8 mouse cellular contexts compared by ENCODE assay signal in genomic region chr6:128133679-128134191, GRCm38 (mm10). TPM values are rescaled to one million over a fixed set of nuclear protein-coding genes. Genes with fewer than 3 reads are reported as not detected.
A peak's percentile ranks its signal among the peaks of the same experiment; 100 is the strongest.
DNase-seq lines count a peak whose midpoint lies in the region; ATAC-seq and TF ChIP-seq lines count a peak whose summit lies in the region.

No protein-coding gene starts in this region.

- H3K4me3 ChIP-seq in testis, adult 2 months (ENCODE audit: control insufficient read depth, low read depth, low read length) = no peak overlapping the region
- H3K4me3 ChIP-seq in heart, postnatal 0 days (ENCODE audit: low read depth, low read length) = no peak overlapping the region
- no peak overlapping the region for H3K4me3 ChIP-seq in limb, embryonic 12.5 days (replicated peaks)

- TF ChIP-seq POLR2A in testis, adult 2 months (IDR thresholded peaks at IDR 0.05; ENCODE audit: control insufficient read depth, low read depth, low read length) = no peak

- H3K27ac ChIP-seq in testis, adult 2 months (ENCODE audit: control insufficient read depth, insufficient read depth, low read depth, low read length) = peak overlapping the region; percentile 19; the same call in 1 of the 2 replicates
- peak overlapping the region; percentile 69 for H3K27ac ChIP-seq in heart, postnatal 0 days (ENCODE audit: low read depth)
- H3K27ac ChIP-seq in limb, embryonic 12.5 days = peak overlapping the region; percentile 78

- peak; percentile 22; the same call in 1 of the 2 replicates for ATAC-seq in heart, postnatal 0 days (ENCODE audit: insufficient read depth, low read depth)
- ATAC-seq in limb, embryonic 12.5 days (ENCODE audit: insufficient number of reproducible peaks, insufficient read depth, low FRiP score, low TSS enrichment, low read depth) = no peak

- no peak for DNase-seq in testis, postnatal 14 days (ENCODE audit: low spot score)
- no peak for DNase-seq in heart, postnatal 0 days (ENCODE audit: low spot score)
- no peak for DNase-seq in right cerebral cortex, adult 18-20 months
- no peak for DNase-seq in urinary bladder, adult 2 months (ENCODE audit: low spot score)
- no peak for DNase-seq in natural killer cell, adult 2 months (ENCODE audit: low spot score in 2 of 2)
- no peak for DNase-seq in ovary, adult 18-20 months (ENCODE audit: low spot score)

- H3K27me3 ChIP-seq in testis, adult 2 months (ENCODE audit: control insufficient read depth, insufficient read depth, low read length) = no peaks in the 10 kb centered on the region
- H3K27me3 ChIP-seq in heart, postnatal 0 days (ENCODE audit: control insufficient read depth, insufficient read depth, low read length) = no peaks in the 10 kb centered on the region
- H3K27me3 ChIP-seq in limb, embryonic 12.5 days = no peaks in the 10 kb centered on the region

- TF ChIP-seq EP300 in heart, postnatal 0 days (IDR thresholded peaks at IDR 0.05; ENCODE audit: low read depth) = no peak

- TF ChIP-seq CTCF in testis, adult 2 months (IDR thresholded peaks at IDR 0.05; ENCODE audit: control insufficient read depth, insufficient read depth, insufficient replicate concordance, low read depth, low read length) = no peak
- TF ChIP-seq CTCF in heart, postnatal 0 days (IDR thresholded peaks at IDR 0.05; ENCODE audit: low read depth) = no peak

- H3K9ac ChIP-seq in heart, postnatal 0 days (replicated peaks; ENCODE audit: low read depth, low read length) = no peak overlapping the region
- no peak overlapping the region; the same call in 1 of the 2 replicates for H3K9ac ChIP-seq in limb, embryonic 12.5 days (replicated peaks)

- H3K4me2 ChIP-seq in heart, postnatal 0 days (ENCODE audit: low read depth, low read length) = no peak overlapping the region
- H3K4me2 ChIP-seq in limb, embryonic 12.5 days = no peak overlapping the region

- 50% methylated on average over 10 of the region's 10 CpGs for WGBS in heart, postnatal 0 days
- WGBS in limb, embryonic 12.5 days = 70% methylated on average over 10 of the region's 10 CpGs

- H3K9me3 ChIP-seq in heart, postnatal 0 days (replicated peaks; ENCODE audit: control insufficient read depth, low read length) = no peaks in the 10 kb centered on the region
- H3K9me3 ChIP-seq in limb, embryonic 12.5 days = no peaks in the 10 kb centered on the region

- no peaks in the 10 kb centered on the region for H3K36me3 ChIP-seq in testis, adult 2 months (ENCODE audit: control insufficient read depth, insufficient read depth, low read length)
- no peaks in the 10 kb centered on the region for H3K36me3 ChIP-seq in heart, postnatal 0 days (replicated peaks; ENCODE audit: control insufficient read depth, insufficient read depth, low read length)
- H3K36me3 ChIP-seq in limb, embryonic 12.5 days = peaks cover 2% of the 10 kb centered on the region; the same call in 1 of the 2 replicates

- H3K4me1 ChIP-seq in testis, adult 2 months (ENCODE audit: control insufficient read depth, insufficient read depth, low read length) = peaks cover 2% of the 10 kb centered on the region; the same call in 1 of the 2 replicates
- peaks cover 29% of the 10 kb centered on the region for H3K4me1 ChIP-seq in heart, postnatal 0 days (ENCODE audit: control insufficient read depth, insufficient read depth)
- peaks cover 61% of the 10 kb centered on the region for H3K4me1 ChIP-seq in limb, embryonic 12.5 days (replicated peaks)

RNA-seq across cellular contexts. Expression of gene Tspan9, which starts 9.7 kb away (rescaled TPM):
- polyA plus RNA-seq in testis, adult 2 months (2012; rRNA removed) = 3.5 and 4.3 TPM in 2 replicates
- 332 and 368 TPM in 2 replicates for total RNA-seq in heart, postnatal 0 days (2014; rRNA removed; ENCODE audit: low replicate concordance)
- 84.7 and 105 TPM in 2 replicates for polyA plus RNA-seq in heart, postnatal 0 days (2015; fragmentation: Nextera tagmentation; extraction: Ambion mirVana)
- polyA plus RNA-seq in limb, embryonic 12.5 days (2016; fragmentation: Nextera tagmentation; extraction: Ambion mirVana) = 103 and 114 TPM in 2 replicates
- 112 and 128 TPM in 2 replicates for polyA plus RNA-seq in urinary bladder, adult 2 months (2012; rRNA removed)

Comparison
In these comparisons a context has a peak if more than half of its experiments do, and no peak if none do; other contexts are left out.
1. H3K27ac ChIP-seq: peak in every context shown above with its lines; median percentile 78 in limb, embryonic 12.5 days; 69 in heart, postnatal 0 days; 19 in testis, adult 2 months.
2. RNA of gene Tspan9, which starts 9.7 kb away (polyA plus RNA-seq): 103 to 114 TPM in limb, embryonic 12.5 days, 112 to 128 TPM in urinary bladder, adult 2 months and 84.7 to 105 TPM in heart, postnatal 0 days; 3.5 to 4.3 TPM in testis, adult 2 months; every median in the first group is over 10 times any median in the second.